Mouse (Mus musculus) bone marrow macrophage, adult 2 months (primary cell): ENCODE measurements around the gene Trim29. TPM values are rescaled to one million over a fixed set of nuclear protein-coding genes. Genes with fewer than 3 reads are reported as not detected.

Experiments
- H3K27ac ChIP-seq: 2 replicates; pipeline ENCODE4 v1.5.1; 2012; ENCODE audit warnings: low read depth, low read length; ENCODE audit not compliant: insufficient read depth
- H3K4me1 ChIP-seq: 2 replicates; pipeline ENCODE4 v1.6.1; 2012; ENCODE audit warnings: low read length; ENCODE audit not compliant: control insufficient read depth, insufficient read depth
- H3K4me3 ChIP-seq: 2 replicates; pipeline ENCODE4 v1.5.1; 2012; ENCODE audit warnings: mild to moderate bottlenecking, low read length, moderate library complexity; ENCODE audit not compliant: insufficient read depth
- CTCF ChIP-seq: IDR thresholded peaks from 2 replicates; pipeline ENCODE4 v1.5.1; 2012; ENCODE audit warnings: low read depth, mild to moderate bottlenecking, low read length, moderate library complexity
- POLR2A ChIP-seq: IDR thresholded peaks from 2 replicates; pipeline ENCODE4 v1.6.1; 2012; ENCODE audit warnings: mild to moderate bottlenecking, low read depth, low read length, borderline replicate concordance
- polyA plus RNA-seq: library from polyadenylated mRNA; stranded (reverse); fragments of >200 nt; gene quantifications from 2 replicates; pipeline ENCODE4 v1.2.4, GENCODE M21; 2012; ENCODE audit not compliant: missing spikeins, insufficient read depth, insufficient read length

Gene Trim29
- polyA plus RNA-seq, 1 experiment = not detected

- Histone ChIP-seq H3K4me3 (no peak overlapping the region), H3K4me1 (peaks cover 26% of the 10 kb centered on the region), H3K27ac (no peak overlapping the region)
- no peak for TF ChIP-seq CTCF
- TF ChIP-seq POLR2A = no peak
Measured at GRCm38 (mm10) chr9:43309087-43309872, 1.4 kb upstream of the Trim29 start.

- TF ChIP-seq POLR2A = no peak
- no peak for TF ChIP-seq CTCF
Measured at GRCm38 (mm10) chr9:43312190-43312589, 1.5 kb downstream of the Trim29 start.

GRCm38 (mm10) chr9:43313805-43314204 is 3.2 kb downstream of the Trim29 start:
- Histone ChIP-seq H3K27ac (no peak overlapping the region), H3K4me3 (no peak overlapping the region), H3K4me1 (peaks cover 7% of the 10 kb centered on the region)
- TF ChIP-seq POLR2A = no peak
- TF ChIP-seq CTCF = no peak

More at GRCm38 (mm10) chr9:43312190-43312589, 1.5 kb downstream of the Trim29 start:
- H3K4me1 ChIP-seq = peaks cover 7% of the 10 kb centered on the region
- H3K4me3 ChIP-seq = no peak overlapping the region
- no peak overlapping the region for H3K27ac ChIP-seq

GRCm38 (mm10) chr9:43315320-43315950 is 4.8 kb downstream of the Trim29 start:
- H3K4me3 ChIP-seq = no peak overlapping the region
- no peak overlapping the region for H3K27ac ChIP-seq
- no peak for TF ChIP-seq POLR2A
- H3K4me1 ChIP-seq = peaks cover 7% of the 10 kb centered on the region

- Histone ChIP-seq H3K27ac (no peak overlapping the region), H3K4me1 (peaks cover 7% of the 10 kb centered on the region), H3K4me3 (no peak overlapping the region)
- no peak for TF ChIP-seq CTCF
- no peak for TF ChIP-seq POLR2A
Measured at GRCm38 (mm10) chr9:43316466-43316865, 5.8 kb downstream of the Trim29 start.

- Histone ChIP-seq H3K4me3 (no peak overlapping the region), H3K27ac (no peak overlapping the region)
- no peak for TF ChIP-seq POLR2A
- no peak for TF ChIP-seq CTCF
Measured at GRCm38 (mm10) chr9:43318661-43319060, 8.0 kb downstream of the Trim29 start.

GRCm38 (mm10) chr9:43321951-43322350 is 11.3 kb downstream of the Trim29 start:
- Histone ChIP-seq H3K4me3 (no peak overlapping the region), H3K4me1 (peaks cover 21% of the 10 kb centered on the region), H3K27ac (no peak overlapping the region)
- no peak for TF ChIP-seq POLR2A
- no peak for TF ChIP-seq CTCF

More at GRCm38 (mm10) chr9:43318661-43319060, 8.0 kb downstream of the Trim29 start:
- H3K4me1 ChIP-seq = peaks cover 7% of the 10 kb centered on the region

- Histone ChIP-seq H3K4me3 (no peak overlapping the region), H3K4me1 (peaks cover 25% of the 10 kb centered on the region), H3K27ac (no peak overlapping the region)
- TF ChIP-seq POLR2A (no peak), CTCF (no peak)
Measured at GRCm38 (mm10) chr9:43322666-43323065, 12.0 kb downstream of the Trim29 start.

GRCm38 (mm10) chr9:43325486-43325885 is 14.8 kb downstream of the Trim29 start:
- TF ChIP-seq CTCF = no peak
- no peak for TF ChIP-seq POLR2A
- Histone ChIP-seq H3K4me3 (no peak overlapping the region), H3K27ac (no peak overlapping the region), H3K4me1 (peaks cover 32% of the 10 kb centered on the region)

GRCm38 (mm10) chr9:43326015-43326631 is 15.5 kb downstream of the Trim29 start:
- Histone ChIP-seq H3K27ac (no peak overlapping the region), H3K4me1 (peaks cover 32% of the 10 kb centered on the region), H3K4me3 (no peak overlapping the region)
- TF ChIP-seq CTCF (no peak), POLR2A (no peak)
